Mouse (Mus musculus) retina, postnatal 1 day (tissue): ENCODE results near the gene Rdh1.
"Not testable (repeated sequence)": the region's sequence is repeated elsewhere in the genome, so short reads cannot be mapped to it uniquely, and the experiment has no call there.

Source experiments
- DNase-seq: peaks from one replicate; pipeline ENCODE4 v3.0.0-alpha.2; 2012

Rdh1 gene

GRCm38 (mm10) chr10:127750136-127750777, 9.3 kb upstream of the Rdh1 start:
- DNase-seq = no peak

- no peak for DNase-seq
Measured at GRCm38 (mm10) chr10:127751548-127751947, 8.0 kb upstream of the Rdh1 start, which contains the start of gene Gpr182. Gene Gpr182, minus strand, starts transcription at chr10:127751732.

GRCm38 (mm10) chr10:127754566-127755166, 4.9 kb upstream of the Rdh1 start:
- no peak for DNase-seq

- no peak for DNase-seq
Measured at GRCm38 (mm10) chr10:127755246-127755645, 4.3 kb upstream of the Rdh1 start.

- DNase-seq = no peak
Measured at GRCm38 (mm10) chr10:127755770-127756468, 3.6 kb upstream of the Rdh1 start.

GRCm38 (mm10) chr10:127762926-127763325, 3.4 kb downstream of the Rdh1 start:
- not testable (repeated sequence) for DNase-seq

- DNase-seq = no peak
Measured at GRCm38 (mm10) chr10:127763914-127764680, 4.6 kb downstream of the Rdh1 start.

- no peak for DNase-seq
Measured at GRCm38 (mm10) chr10:127766564-127766963, 7.0 kb downstream of the Rdh1 start.

GRCm38 (mm10) chr10:127776011-127776410, 16.5 kb downstream of the Rdh1 start, which contains the start of gene Rdh9:
Gene Rdh9, plus strand, starts transcription at chr10:127776386.
- DNase-seq = no peak

- DNase-seq = not testable (repeated sequence)
Measured at GRCm38 (mm10) chr10:127782321-127782720, 22.8 kb downstream of the Rdh1 start.

GRCm38 (mm10) chr10:127785411-127785810, 25.9 kb downstream of the Rdh1 start:
- DNase-seq = not testable (repeated sequence)

GRCm38 (mm10) chr10:127799295-127799694, 39.8 kb downstream of the Rdh1 start:
- DNase-seq = no peak

GRCm38 (mm10) chr10:127800891-127801290, 41.4 kb downstream of the Rdh1 start, which contains the start of gene Rdh16:
Gene Rdh16, plus strand, starts transcription at chr10:127801152.
- DNase-seq = no peak

GRCm38 (mm10) chr10:127801612-127802011, 42.1 kb downstream of the Rdh1 start:
- no peak for DNase-seq

- DNase-seq = no peak
Measured at GRCm38 (mm10) chr10:127802236-127802635, 42.7 kb downstream of the Rdh1 start.

GRCm38 (mm10) chr10:127804416-127804815, 44.9 kb downstream of the Rdh1 start:
- no peak for DNase-seq

- DNase-seq = no peak
Measured at GRCm38 (mm10) chr10:127815888-127816287, 56.4 kb downstream of the Rdh1 start.

GRCm38 (mm10) chr10:127817268-127817910, 57.9 kb downstream of the Rdh1 start:
- DNase-seq = not testable (repeated sequence)
